Mouse (Mus musculus) spleen, adult 2 months (tissue): ENCODE results near the gene Dpp10.

Source experiments
- CTCF ChIP-seq: fragments of 200-500 bp; IDR thresholded peaks from 2 replicates; pipeline ENCODE4 v1.5.1; 2011; ENCODE audit warnings: mild to moderate bottlenecking, inconsistent platforms; ENCODE audit not compliant: insufficient read depth, insufficient read length, insufficient replicate concordance; ENCODE audit errors: extremely low read depth
- POLR2A ChIP-seq: fragments of 200-500 bp; IDR thresholded peaks from 2 replicates; pipeline ENCODE4 v1.6.1; 2011; ENCODE audit warnings: low read depth, low read length, inconsistent platforms

DNA sequence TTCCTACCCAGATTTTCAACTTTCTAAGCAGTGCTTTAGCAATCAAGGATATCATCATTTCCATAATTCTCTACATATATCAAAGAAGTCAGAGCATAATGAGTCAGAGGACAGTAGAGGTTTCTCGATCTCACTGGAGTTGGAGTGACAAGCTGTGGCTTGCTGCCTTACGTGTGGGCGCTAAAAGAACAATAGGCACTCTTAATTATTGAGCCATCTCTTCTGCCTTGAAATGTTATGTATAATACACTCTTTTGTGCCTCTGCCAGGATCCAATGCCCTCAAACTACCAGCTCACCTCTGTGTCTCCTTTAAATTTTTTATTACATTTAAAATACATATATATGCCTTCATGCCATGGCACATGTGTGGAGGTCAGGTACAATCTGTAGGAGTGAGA is 198.5 kb downstream of the Dpp10 start:
- TF ChIP-seq CTCF (no peak), POLR2A (no peak)
